Mouse (Mus musculus) liver, adult 2 months (tissue): ENCODE data around the gene Slain1.

Experiments
- CTCF ChIP-seq: fragments of 200-500 bp; IDR thresholded peaks from 2 replicates; pipeline ENCODE4 v1.5.1; 2011; ENCODE audit warnings: low read depth, low read length, control low read depth
- POLR2A ChIP-seq: fragments of 200-500 bp; IDR thresholded peaks from 2 replicates; pipeline ENCODE4 v1.6.1; 2011; ENCODE audit warnings: low read length, control low read depth; ENCODE audit not compliant: insufficient read depth; ENCODE audit errors: extremely low read depth

DNA sequence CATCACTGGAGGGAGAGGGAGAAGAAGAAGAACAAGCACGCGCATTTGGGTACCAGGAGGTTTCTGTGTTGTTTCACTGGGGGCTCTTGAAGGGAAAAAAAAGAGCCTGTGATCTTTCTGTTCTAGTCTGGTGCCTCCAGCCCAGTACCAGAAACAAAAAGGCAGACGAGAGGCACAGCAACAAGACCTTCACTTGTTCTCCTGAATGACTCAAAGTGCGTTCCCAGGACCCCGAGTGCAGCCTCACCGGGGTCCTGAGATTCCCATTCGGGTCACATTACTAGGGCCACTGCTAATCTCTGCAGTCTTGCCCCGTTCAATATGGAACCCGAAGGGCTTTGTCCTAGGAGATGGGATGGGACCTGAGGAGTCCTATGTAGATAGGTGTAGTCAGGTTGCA, 73.3 kb downstream of the Slain1 start:
- no peak for TF ChIP-seq CTCF
- TF ChIP-seq POLR2A = no peak
